Mouse (Mus musculus) kidney, embryonic 14.5 days (tissue): ENCODE results near the gene D17H6S53E. TPM values are rescaled to one million over a fixed set of nuclear protein-coding genes. Genes with fewer than 3 reads are reported as not detected.

Experiments
- ATAC-seq: fragments of 200-750 bp; cut with Nextera tagmentation; 2 replicates; pipeline ENCODE4 v1.8.0; 2017; ENCODE audit warnings: moderate number of reproducible peaks, mild to moderate bottlenecking, moderate TSS enrichment, moderate library complexity; ENCODE audit not compliant: low FRiP score, low TSS enrichment
- H3K27ac ChIP-seq: fragments of 300-500 bp; sonication (generic); 2 replicates; pipeline ENCODE4 v1.5.1; 2014; ENCODE audit warnings: low read depth, mild to moderate bottlenecking, low read length, moderate library complexity, mixed read lengths
- H3K27me3 ChIP-seq: fragments of 300-500 bp; sonication (generic); 2 replicates; pipeline ENCODE4 v1.6.1; 2014; ENCODE audit warnings: mild to moderate bottlenecking, low read length; ENCODE audit not compliant: control insufficient read depth, insufficient read depth
- H3K36me3 ChIP-seq: fragments of 300-500 bp; sonication (generic); 2 replicates; pipeline ENCODE4 v1.6.1; 2014; ENCODE audit warnings: low read length, mixed read lengths; ENCODE audit not compliant: control insufficient read depth, insufficient read depth
- H3K4me1 ChIP-seq: fragments of 300-500 bp; sonication (generic); 2 replicates; pipeline ENCODE4 v1.6.1; 2014; ENCODE audit warnings: low read length, mixed read lengths; ENCODE audit not compliant: control insufficient read depth, insufficient read depth
- H3K4me2 ChIP-seq: fragments of 300-500 bp; sonication (generic); replicated peaks from 2 replicates; pipeline ENCODE4 v1.6.1; 2014; ENCODE audit warnings: low read depth, mild to moderate bottlenecking, low read length
- H3K4me3 ChIP-seq: fragments of 300-500 bp; sonication (generic); 2 replicates; pipeline ENCODE4 v1.5.1; 2014; ENCODE audit warnings: mild to moderate bottlenecking, low read length
- H3K9ac ChIP-seq: fragments of 300-500 bp; sonication (generic); 2 replicates; pipeline ENCODE4 v1.6.1; 2014; ENCODE audit warnings: low read depth, mild to moderate bottlenecking, low read length, moderate library complexity
- H3K9me3 ChIP-seq: fragments of 300-500 bp; sonication (generic); 2 replicates; pipeline ENCODE4 v1.6.1; 2016; ENCODE audit warnings: low read length; ENCODE audit not compliant: control insufficient read depth
- WGBS: fragments of 180-500 bp; shearing (Covaris S2); extraction: QIAGEN DNeasy Blood & Tissue Kit; methylation state at CpG from one replicate; pipeline ENCODE4 v1.1.7; 2014; 5-methylcytosine and 5-hydroxymethylcytosine counted together
- polyA plus RNA-seq: library from polyadenylated mRNA; unstranded; fragments of >200 nt; fragmentation: Nextera tagmentation; extraction: Ambion mirVana; gene quantifications from 2 replicates; pipeline ENCODE4 v1.2.1, GENCODE M21; 2014

Gene D17H6S53E
- 9.4 and 10.0 TPM in 2 replicates for polyA plus RNA-seq

DNA sequence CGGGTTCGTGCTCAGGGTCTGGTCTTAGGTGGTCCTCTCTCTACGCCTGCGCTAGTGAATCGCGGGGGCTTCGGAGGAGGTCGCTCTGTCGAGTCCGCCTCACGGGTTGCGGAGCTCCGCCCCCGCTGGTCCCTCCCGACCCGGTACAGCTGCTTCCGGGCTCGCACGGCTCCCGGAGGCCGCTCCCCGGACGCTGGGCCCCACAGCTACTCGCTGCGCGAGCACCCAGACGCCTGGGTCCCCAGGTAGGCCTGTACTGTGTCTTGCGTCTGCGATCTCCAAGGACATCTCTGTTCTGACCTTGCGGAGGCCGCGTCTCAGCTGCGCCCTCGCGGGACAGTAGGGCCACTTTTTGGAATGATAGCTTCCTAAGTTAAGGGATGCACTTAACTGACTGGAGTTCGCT is at the start of gene D17H6S53E:
D17H6S53E (plus strand) TSS at position 168 of the 406 bp plus-strand sequence.
- ATAC-seq, result peak; percentile 60
- H3K4me2 ChIP-seq, result peak within 1 kb of the TSS; percentile 80
- 0% methylated on average over 36 of the region's 36 CpGs for WGBS

DNA sequence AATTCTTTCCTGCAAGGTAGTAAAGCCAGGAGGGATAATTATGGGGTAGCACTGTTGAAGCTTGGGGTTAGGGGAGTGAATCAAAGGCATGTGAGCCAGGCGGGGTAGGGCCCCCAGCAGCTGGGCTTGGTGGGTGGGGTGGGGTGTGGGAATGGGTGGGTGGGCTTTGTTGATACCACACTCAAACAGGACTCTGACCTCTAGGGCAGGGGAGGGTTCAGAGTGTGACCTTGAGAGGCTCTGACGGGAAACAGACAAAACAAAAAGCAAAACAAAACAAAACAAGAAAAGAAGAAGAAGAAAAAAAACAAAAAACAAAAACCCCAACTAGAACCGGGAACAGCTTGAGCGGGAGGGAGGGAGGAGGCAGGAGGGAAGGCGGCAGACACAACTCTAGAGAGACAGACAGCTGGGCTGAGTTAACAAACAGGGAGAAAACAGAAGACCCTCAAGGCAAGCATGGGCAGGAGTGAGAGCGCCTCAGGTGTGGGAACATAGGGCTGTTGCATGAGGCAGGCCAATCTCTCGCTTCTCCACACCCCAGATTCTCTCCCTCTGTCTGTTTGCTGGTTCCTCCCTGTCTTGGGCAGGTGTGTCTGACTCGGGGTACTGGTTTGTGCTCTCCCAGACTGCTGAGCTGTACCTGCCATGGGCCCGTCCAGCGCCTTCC is 49.5 kb upstream of the D17H6S53E start, which contains the start of gene Ly6g6e:
Ly6g6e (plus strand) TSS at position 396 of the 670 bp plus-strand sequence.
- Histone ChIP-seq H3K9me3 (peaks cover 3% of the 10 kb centered on the region; the same call in 1 of the 2 replicates), H3K9ac (peak within 1 kb of the TSS; percentile 55), H3K4me1 (peaks cover 9% of the 10 kb centered on the region; the same call in 1 of the 2 replicates), H3K4me2 (peak within 1 kb of the TSS; percentile 50), H3K27ac (peak within 1 kb of the TSS; percentile 37; the same call in 1 of the 2 replicates), H3K27me3 (peaks cover 2% of the 10 kb centered on the region; the same call in 1 of the 2 replicates), H3K36me3 (no peaks in the 10 kb centered on the region), H3K4me3 (peak within 1 kb of the TSS; percentile 31)
- ATAC-seq, result no peak
- 37% methylated on average over 10 of the region's 10 CpGs for WGBS

More for the DNA sequence above, at the start of gene D17H6S53E:
- H3K4me1 ChIP-seq, result peaks cover 29% of the 10 kb centered on the region; the same call in 1 of the 2 replicates
- no peaks in the 10 kb centered on the region for H3K27me3 ChIP-seq
- peak within 1 kb of the TSS; percentile 82 for H3K27ac ChIP-seq
- H3K36me3 ChIP-seq, result peaks cover 17% of the 10 kb centered on the region; the same call in 1 of the 2 replicates
- peak within 1 kb of the TSS; percentile 86 for H3K9ac ChIP-seq
- H3K4me3 ChIP-seq, result peak within 1 kb of the TSS; percentile 70
- no peaks in the 10 kb centered on the region for H3K9me3 ChIP-seq

DNA sequence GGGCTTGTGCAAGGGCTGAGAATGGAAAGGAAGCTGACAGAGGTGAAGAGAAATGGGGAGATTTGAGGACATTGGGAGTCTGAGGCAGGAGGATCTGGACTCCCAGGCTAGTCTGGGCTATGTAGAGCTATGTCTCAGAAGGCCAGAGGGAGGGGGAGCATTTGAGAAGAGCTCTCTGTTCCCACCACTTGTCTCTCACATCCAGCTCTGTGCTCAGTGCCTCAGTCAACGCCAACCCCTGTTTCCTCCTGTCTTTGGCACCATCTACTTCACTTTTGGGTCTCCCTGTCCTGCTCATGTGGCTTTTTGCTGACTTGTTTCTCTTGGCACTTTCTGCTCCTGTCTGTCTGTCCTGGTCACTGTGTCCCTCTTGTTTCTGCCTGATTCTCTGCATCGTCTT is 48.9 kb upstream of the D17H6S53E start:
- Histone ChIP-seq H3K27me3 (peaks cover 2% of the 10 kb centered on the region; the same call in 1 of the 2 replicates), H3K4me3 (peak overlapping the region; percentile 31), H3K4me1 (peaks cover 9% of the 10 kb centered on the region; the same call in 1 of the 2 replicates), H3K36me3 (no peaks in the 10 kb centered on the region), H3K9ac (peak overlapping the region; percentile 55; the same call in 1 of the 2 replicates), H3K27ac (peak overlapping the region; percentile 37; the same call in 1 of the 2 replicates), H3K4me2 (peak overlapping the region; percentile 50), H3K9me3 (peaks cover 3% of the 10 kb centered on the region; the same call in 1 of the 2 replicates)
- ATAC-seq, result 0 out of 2 replicates have a peak, but pooled peaks have one; percentile 25
- WGBS, result 15% methylated on average over 2 of the region's 2 CpGs

DNA sequence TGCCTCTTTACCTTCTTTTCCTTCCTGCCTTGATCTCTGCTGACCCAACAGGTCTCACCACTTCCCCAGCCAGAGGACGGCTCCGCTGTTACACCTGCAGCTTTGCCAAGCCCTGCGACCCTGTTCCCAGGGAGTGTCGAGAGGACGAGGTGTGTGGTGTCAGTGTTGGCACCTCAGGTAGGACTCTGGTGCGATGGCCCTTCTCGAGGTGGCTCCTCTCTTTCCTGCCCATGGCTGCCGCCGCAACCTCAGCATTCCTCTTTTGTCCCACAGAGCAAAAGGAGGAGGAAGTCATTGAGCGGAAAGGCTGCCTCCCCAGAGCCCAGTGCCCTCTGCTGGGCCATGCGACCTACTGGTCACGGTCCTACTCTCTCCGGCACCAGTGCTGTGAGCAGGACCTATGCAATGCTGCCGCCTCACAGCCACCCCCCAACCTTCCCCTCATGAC is 48.4 kb upstream of the D17H6S53E start, which contains the start of gene Ly6g6d:
Ly6g6d (minus strand) TSS at position 280 of the 448 bp plus-strand sequence.
- H3K9me3 ChIP-seq, result peaks cover 3% of the 10 kb centered on the region; the same call in 1 of the 2 replicates

DNA sequence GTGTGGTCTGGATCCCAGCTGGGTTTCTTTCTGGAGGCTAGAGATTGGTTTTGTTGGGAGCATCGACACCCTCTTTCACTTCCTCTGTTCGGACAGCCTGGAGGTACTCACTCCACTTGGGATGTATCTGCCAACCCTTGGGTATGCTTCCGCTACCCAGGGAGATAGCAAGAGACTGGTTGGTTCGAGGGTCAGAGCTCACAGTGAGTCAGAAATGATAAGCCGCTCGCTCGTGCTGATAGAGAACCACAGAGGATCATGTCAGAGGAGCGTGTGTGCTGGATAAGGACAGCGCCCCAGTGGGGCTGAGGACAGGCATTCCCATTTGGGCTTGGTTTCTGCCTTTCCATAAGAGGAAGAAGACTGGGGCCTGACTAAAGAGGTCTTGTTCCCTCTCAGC is 46.4 kb upstream of the D17H6S53E start:
- WGBS, result 61% methylated on average over 9 of the region's 9 CpGs
- no peak for ATAC-seq
- peaks cover 9% of the 10 kb centered on the region; the same call in 1 of the 2 replicates for H3K4me1 ChIP-seq
- H3K27me3 ChIP-seq, result peaks cover 2% of the 10 kb centered on the region; the same call in 1 of the 2 replicates
- H3K36me3 ChIP-seq, result no peaks in the 10 kb centered on the region
- no peak overlapping the region for H3K4me3 ChIP-seq
- H3K9me3 ChIP-seq, result peaks cover 3% of the 10 kb centered on the region; the same call in 1 of the 2 replicates
- no peak overlapping the region for H3K27ac ChIP-seq
- H3K9ac ChIP-seq, result no peak overlapping the region
- H3K4me2 ChIP-seq, result no peak overlapping the region

More for the DNA sequence above, 48.4 kb upstream of the D17H6S53E start, which contains the start of gene Ly6g6d:
- peak within 1 kb of the TSS; percentile 31 for H3K4me3 ChIP-seq
- H3K4me2 ChIP-seq, result peak within 1 kb of the TSS; percentile 50
- ATAC-seq, result peak; percentile 81
- H3K27me3 ChIP-seq, result peaks cover 2% of the 10 kb centered on the region; the same call in 1 of the 2 replicates
- H3K4me1 ChIP-seq, result peaks cover 9% of the 10 kb centered on the region; the same call in 1 of the 2 replicates
- 5% methylated on average over 14 of the region's 14 CpGs for WGBS
- peak within 1 kb of the TSS; percentile 55 for H3K9ac ChIP-seq
- peak within 1 kb of the TSS; percentile 37; the same call in 1 of the 2 replicates for H3K27ac ChIP-seq
- no peaks in the 10 kb centered on the region for H3K36me3 ChIP-seq

DNA sequence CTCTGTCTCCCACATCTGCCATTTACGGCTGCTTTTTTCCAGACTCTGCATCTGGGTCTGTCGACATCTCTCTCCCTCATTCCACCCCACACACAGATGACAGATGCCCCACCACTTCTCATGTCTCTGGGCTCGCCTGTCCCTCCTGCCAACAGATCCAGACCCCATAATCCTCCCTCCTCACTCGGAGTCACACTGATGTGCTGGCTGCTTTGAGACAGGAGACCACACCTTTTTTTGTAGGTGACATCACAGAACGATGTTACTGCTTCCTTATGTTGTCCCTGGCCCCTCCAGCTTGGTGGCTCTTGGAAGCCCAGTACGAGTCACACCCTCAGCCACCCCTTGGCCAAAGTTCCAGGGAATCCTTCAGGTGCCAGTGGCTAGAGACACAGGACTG is 45.9 kb upstream of the D17H6S53E start:
- 35% methylated on average over 6 of the region's 6 CpGs for WGBS
- ATAC-seq, result no peak

DNA sequence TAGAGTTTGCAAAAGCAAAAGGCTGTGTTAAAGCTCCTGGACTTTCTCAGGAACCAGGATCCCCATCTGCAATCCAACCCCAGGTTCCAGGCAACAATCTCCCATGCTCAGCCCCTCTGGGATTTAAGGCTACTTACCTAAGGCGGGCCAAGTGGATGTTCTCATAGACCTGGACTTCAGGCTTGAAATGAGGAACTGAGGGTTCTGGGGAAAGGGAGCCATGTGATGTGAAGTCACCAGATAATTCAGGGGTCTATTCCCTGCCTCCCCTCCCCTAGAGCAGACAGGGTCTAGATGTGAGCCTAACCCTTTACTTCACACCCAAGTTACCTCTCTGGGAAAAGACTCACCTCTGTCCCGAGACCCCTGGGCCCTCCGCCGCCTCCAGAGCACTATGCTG is 45.5 kb upstream of the D17H6S53E start:
- Histone ChIP-seq H3K9me3 (no peaks in the 10 kb centered on the region), H3K4me2 (no peak overlapping the region), H3K36me3 (no peaks in the 10 kb centered on the region), H3K27me3 (peaks cover 2% of the 10 kb centered on the region; the same call in 1 of the 2 replicates), H3K4me1 (peaks cover 9% of the 10 kb centered on the region; the same call in 1 of the 2 replicates), H3K9ac (no peak overlapping the region), H3K4me3 (no peak overlapping the region), H3K27ac (no peak overlapping the region)
- ATAC-seq, result no peak
- WGBS, result 90% methylated on average over 4 of the region's 4 CpGs

More for the DNA sequence above, 45.9 kb upstream of the D17H6S53E start:
- Histone ChIP-seq H3K36me3 (no peaks in the 10 kb centered on the region), H3K27me3 (peaks cover 2% of the 10 kb centered on the region; the same call in 1 of the 2 replicates), H3K27ac (no peak overlapping the region), H3K9ac (no peak overlapping the region), H3K4me3 (no peak overlapping the region), H3K4me2 (no peak overlapping the region), H3K4me1 (peaks cover 9% of the 10 kb centered on the region; the same call in 1 of the 2 replicates), H3K9me3 (peaks cover 2% of the 10 kb centered on the region; the same call in 1 of the 2 replicates)

DNA sequence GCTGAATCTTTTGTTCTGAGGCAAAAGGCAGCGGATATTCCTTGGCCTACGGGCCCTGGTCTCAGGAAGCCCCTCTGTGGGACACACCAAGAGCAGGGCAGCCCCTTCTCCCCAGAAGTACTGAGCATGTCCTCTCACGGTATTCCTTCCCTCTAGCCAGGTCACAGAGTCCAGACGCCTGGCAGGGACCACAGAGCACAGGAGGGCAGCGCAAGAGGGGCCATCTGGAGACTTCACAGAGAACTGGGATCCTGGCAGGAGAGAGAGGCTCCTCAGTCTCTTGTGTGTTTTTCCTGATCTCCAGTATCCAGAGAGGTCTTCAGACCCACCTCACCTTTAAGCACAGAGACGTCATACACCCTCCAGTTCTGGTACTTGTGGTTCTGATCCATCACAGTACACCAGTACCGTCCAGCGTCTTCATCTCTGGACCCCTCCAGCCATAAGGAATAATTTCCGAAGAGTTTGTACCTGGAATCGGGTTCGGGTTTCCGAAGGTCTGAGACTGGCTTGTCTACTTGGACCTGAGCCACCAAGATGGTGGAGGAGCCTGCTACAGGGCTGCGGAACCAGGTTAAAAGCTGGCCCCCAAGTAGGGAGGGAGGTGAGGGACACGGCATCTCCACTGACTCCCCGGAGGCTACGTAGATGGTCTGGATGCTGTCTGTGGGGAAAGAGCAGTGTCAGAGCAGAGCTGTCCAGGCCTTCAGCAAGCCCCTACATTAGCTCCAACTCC is 43.2 kb upstream of the D17H6S53E start:
- no peak overlapping the region for H3K4me3 ChIP-seq
- peaks cover 2% of the 10 kb centered on the region; the same call in 1 of the 2 replicates for H3K27me3 ChIP-seq
- H3K4me2 ChIP-seq, result no peak overlapping the region
- no peaks in the 10 kb centered on the region for H3K36me3 ChIP-seq
- WGBS, result 81% methylated on average over 16 of the region's 16 CpGs
- ATAC-seq, result no peak
- no peaks in the 10 kb centered on the region for H3K9me3 ChIP-seq
- no peak overlapping the region for H3K27ac ChIP-seq
- no peak overlapping the region for H3K9ac ChIP-seq
- no peaks in the 10 kb centered on the region for H3K4me1 ChIP-seq
